Mouse (Mus musculus) E14TG2a.4 (cell line): Measurements from ENCODE around the gene Mpped1.

ENCODE experiments used
- CTCF ChIP-seq: conservative IDR thresholded peaks from 2 replicates; pipeline ENCODE4 v1.5.1; 2014; ENCODE audit warnings: low read length
- NANOG ChIP-seq: IDR thresholded peaks from 2 replicates; pipeline ENCODE4 v1.6.1; 2014; ENCODE audit warnings: borderline replicate concordance, low read length, mixed read lengths

GRCm38 (mm10) chr15:83853400-83853811, 74.1 kb downstream of the Mpped1 start:
- TF ChIP-seq CTCF, result no peak
- no peak for TF ChIP-seq NANOG
